Mouse (Mus musculus) midbrain, embryonic 12.5 days (tissue): ENCODE data around the gene Slc7a15. TPM values are rescaled to one million over a fixed set of nuclear protein-coding genes. Genes with fewer than 3 reads are reported as not detected.

Experiments
- ATAC-seq: fragments of 200-750 bp; cut with Nextera tagmentation; 2 replicates; pipeline ENCODE4 v1.8.0; 2017; ENCODE audit warnings: low read depth, moderate TSS enrichment, moderate library complexity; ENCODE audit not compliant: low FRiP score
- H3K27ac ChIP-seq: fragments of 300-500 bp; sonication (generic); replicated peaks from 2 replicates; pipeline ENCODE4 v1.5.1; 2016; ENCODE audit warnings: mild to moderate bottlenecking
- H3K27me3 ChIP-seq: fragments of 300-500 bp; sonication (generic); 2 replicates; pipeline ENCODE4 v1.6.1; 2016; ENCODE audit warnings: mild to moderate bottlenecking
- H3K36me3 ChIP-seq: fragments of 300-500 bp; sonication (generic); 2 replicates; pipeline ENCODE4 v1.6.1; 2016
- H3K4me1 ChIP-seq: fragments of 300-500 bp; sonication (generic); 2 replicates; pipeline ENCODE4 v1.6.1; 2016
- H3K4me2 ChIP-seq: fragments of 300-500 bp; sonication (generic); replicated peaks from 2 replicates; pipeline ENCODE4 v1.6.1; 2016; ENCODE audit warnings: mild to moderate bottlenecking, moderate library complexity
- H3K4me3 ChIP-seq: fragments of 300-500 bp; sonication (generic); 2 replicates; pipeline ENCODE4 v1.5.1; 2016; ENCODE audit warnings: mild to moderate bottlenecking
- H3K9ac ChIP-seq: fragments of 300-500 bp; sonication (generic); replicated peaks from 2 replicates; pipeline ENCODE4 v1.6.1; 2016; ENCODE audit warnings: mild to moderate bottlenecking, moderate library complexity
- H3K9me3 ChIP-seq: fragments of 300-500 bp; sonication (generic); 2 replicates; pipeline ENCODE4 v1.6.1; 2016; ENCODE audit warnings: mild to moderate bottlenecking
- WGBS: fragments of 180-500 bp; shearing (Covaris S2); methylation state at CpG from one replicate; pipeline ENCODE4 v1.1.7; 2016; 5-methylcytosine and 5-hydroxymethylcytosine counted together
- polyA plus RNA-seq: library from polyadenylated mRNA; unstranded; fragments of >200 nt; fragmentation: Nextera tagmentation; extraction: Ambion mirVana; gene quantifications from 2 replicates; pipeline ENCODE4 v1.2.1, GENCODE M21; 2016

Gene Slc7a15
- polyA plus RNA-seq, 1 experiment from 2014 or later = not detected

- Histone ChIP-seq H3K4me1 (no peaks in the 10 kb centered on the region), H3K4me2 (no peak overlapping the region), H3K27ac (no peak overlapping the region), H3K36me3 (no peaks in the 10 kb centered on the region), H3K27me3 (no peaks in the 10 kb centered on the region), H3K4me3 (no peak overlapping the region), H3K9me3 (no peaks in the 10 kb centered on the region), H3K9ac (no peak overlapping the region)
- no peak for ATAC-seq
Observed at GRCm38 (mm10) chr12:8555419-8555818, 43.4 kb downstream of the Slc7a15 start.

DNA sequence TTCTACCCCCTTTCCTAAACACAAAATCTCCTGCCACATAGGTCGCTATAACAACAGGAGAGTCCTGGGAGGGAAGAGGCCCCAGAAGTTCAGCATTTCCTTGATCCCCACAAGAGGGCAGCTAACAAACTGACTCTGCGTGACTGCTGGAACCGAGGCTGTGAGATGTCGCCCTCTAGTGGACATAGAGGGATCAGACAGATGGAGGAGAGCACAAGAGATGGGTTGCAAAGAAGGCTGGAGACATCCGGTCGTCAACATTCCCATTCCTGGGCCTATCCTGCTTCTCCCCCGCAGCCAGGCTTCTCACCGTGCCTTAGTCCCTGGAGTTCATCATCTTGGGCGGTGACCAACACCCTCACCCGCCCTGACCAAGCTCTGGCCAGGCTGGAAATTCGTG, 51.5 kb downstream of the Slc7a15 start:
- H3K27me3 ChIP-seq = no peaks in the 10 kb centered on the region
- no peak overlapping the region for H3K4me3 ChIP-seq
- no peak overlapping the region for H3K4me2 ChIP-seq
- ATAC-seq = peak; percentile 49
- H3K27ac ChIP-seq = no peak overlapping the region
- 23% methylated on average over 11 of the region's 11 CpGs for WGBS
- H3K9me3 ChIP-seq = no peaks in the 10 kb centered on the region
- H3K4me1 ChIP-seq = no peaks in the 10 kb centered on the region
- H3K36me3 ChIP-seq = no peaks in the 10 kb centered on the region
- H3K9ac ChIP-seq = no peak overlapping the region

DNA sequence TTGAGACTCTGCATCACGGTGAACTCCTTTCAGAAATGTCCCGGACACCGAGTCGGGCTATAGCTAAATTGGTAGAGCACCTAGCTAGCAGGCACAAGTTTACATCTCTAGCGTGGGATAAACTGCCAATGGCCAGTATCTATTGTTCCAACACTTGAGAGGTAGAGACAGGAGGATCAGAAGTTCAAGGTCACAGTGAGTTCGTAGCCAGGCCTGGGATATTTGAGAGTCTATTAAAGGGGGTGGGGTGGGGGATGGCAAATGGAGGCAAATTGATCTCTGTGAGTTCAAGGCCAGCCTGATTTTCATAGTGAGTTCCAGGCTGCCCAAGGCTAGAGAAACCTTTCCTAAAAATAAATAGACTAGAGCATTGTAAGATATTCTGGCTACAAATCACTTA, 52.1 kb downstream of the Slc7a15 start:
- no peaks in the 10 kb centered on the region for H3K36me3 ChIP-seq
- no peak overlapping the region for H3K4me2 ChIP-seq
- no peak for ATAC-seq
- no peak overlapping the region for H3K4me3 ChIP-seq
- no peaks in the 10 kb centered on the region for H3K27me3 ChIP-seq
- H3K4me1 ChIP-seq = no peaks in the 10 kb centered on the region
- H3K27ac ChIP-seq = no peak overlapping the region
- H3K9me3 ChIP-seq = no peaks in the 10 kb centered on the region
- WGBS = 87% methylated on average over 6 of the region's 6 CpGs
- no peak overlapping the region for H3K9ac ChIP-seq

- Histone ChIP-seq H3K27ac (no peak overlapping the region), H3K36me3 (no peaks in the 10 kb centered on the region), H3K9ac (no peak overlapping the region), H3K4me2 (no peak overlapping the region), H3K4me3 (no peak overlapping the region), H3K9me3 (no peaks in the 10 kb centered on the region), H3K27me3 (no peaks in the 10 kb centered on the region), H3K4me1 (no peaks in the 10 kb centered on the region)
- no peak for ATAC-seq
- 79% methylated on average over 5 of the region's 5 CpGs for WGBS
Observed at GRCm38 (mm10) chr12:8545066-8545610, 53.7 kb downstream of the Slc7a15 start.

- no peak for ATAC-seq
- Histone ChIP-seq H3K27me3 (no peaks in the 10 kb centered on the region), H3K36me3 (no peaks in the 10 kb centered on the region), H3K9ac (no peak overlapping the region), H3K27ac (no peak overlapping the region), H3K4me2 (no peak overlapping the region), H3K9me3 (no peaks in the 10 kb centered on the region), H3K4me3 (no peak overlapping the region), H3K4me1 (no peaks in the 10 kb centered on the region)
- WGBS = 83% methylated on average over 4 of the region's 4 CpGs
Observed at GRCm38 (mm10) chr12:8542371-8542770, 56.5 kb downstream of the Slc7a15 start.

GRCm38 (mm10) chr12:8539471-8539870, 59.4 kb downstream of the Slc7a15 start:
- no peaks in the 10 kb centered on the region for H3K9me3 ChIP-seq
- ATAC-seq = no peak
- no peaks in the 10 kb centered on the region for H3K27me3 ChIP-seq
- no peak overlapping the region for H3K27ac ChIP-seq
- H3K4me2 ChIP-seq = no peak overlapping the region
- no peaks in the 10 kb centered on the region for H3K4me1 ChIP-seq
- WGBS = 90% methylated on average over 13 of the region's 13 CpGs
- H3K4me3 ChIP-seq = no peak overlapping the region
- H3K36me3 ChIP-seq = no peaks in the 10 kb centered on the region
- H3K9ac ChIP-seq = no peak overlapping the region

DNA sequence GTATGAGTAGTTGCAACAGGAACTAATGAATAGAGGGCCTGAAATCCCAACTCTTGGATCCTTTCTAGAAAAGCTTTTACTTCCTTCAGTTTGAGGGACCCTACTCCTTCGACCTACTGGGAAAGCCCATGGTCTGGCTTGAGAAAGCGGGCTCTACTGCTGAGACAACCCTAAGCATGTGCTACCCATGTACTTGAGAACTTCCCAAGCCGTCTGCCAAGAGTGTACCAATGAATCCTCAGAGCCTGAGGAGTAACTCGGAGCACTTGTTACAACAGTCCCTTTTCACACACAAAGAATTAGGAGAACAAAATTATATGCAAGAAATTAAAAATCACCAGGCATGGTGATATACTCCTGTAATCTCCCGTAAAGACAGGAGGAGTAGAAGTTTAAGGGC, 61.6 kb downstream of the Slc7a15 start:
- H3K27me3 ChIP-seq = no peaks in the 10 kb centered on the region
- H3K4me1 ChIP-seq = no peaks in the 10 kb centered on the region
- no peak overlapping the region for H3K9ac ChIP-seq
- H3K4me2 ChIP-seq = no peak overlapping the region
- ATAC-seq = no peak
- no peaks in the 10 kb centered on the region for H3K36me3 ChIP-seq
- WGBS = 90% methylated on average over 5 of the region's 5 CpGs
- no peak overlapping the region for H3K27ac ChIP-seq
- H3K4me3 ChIP-seq = no peak overlapping the region
- no peaks in the 10 kb centered on the region for H3K9me3 ChIP-seq

DNA sequence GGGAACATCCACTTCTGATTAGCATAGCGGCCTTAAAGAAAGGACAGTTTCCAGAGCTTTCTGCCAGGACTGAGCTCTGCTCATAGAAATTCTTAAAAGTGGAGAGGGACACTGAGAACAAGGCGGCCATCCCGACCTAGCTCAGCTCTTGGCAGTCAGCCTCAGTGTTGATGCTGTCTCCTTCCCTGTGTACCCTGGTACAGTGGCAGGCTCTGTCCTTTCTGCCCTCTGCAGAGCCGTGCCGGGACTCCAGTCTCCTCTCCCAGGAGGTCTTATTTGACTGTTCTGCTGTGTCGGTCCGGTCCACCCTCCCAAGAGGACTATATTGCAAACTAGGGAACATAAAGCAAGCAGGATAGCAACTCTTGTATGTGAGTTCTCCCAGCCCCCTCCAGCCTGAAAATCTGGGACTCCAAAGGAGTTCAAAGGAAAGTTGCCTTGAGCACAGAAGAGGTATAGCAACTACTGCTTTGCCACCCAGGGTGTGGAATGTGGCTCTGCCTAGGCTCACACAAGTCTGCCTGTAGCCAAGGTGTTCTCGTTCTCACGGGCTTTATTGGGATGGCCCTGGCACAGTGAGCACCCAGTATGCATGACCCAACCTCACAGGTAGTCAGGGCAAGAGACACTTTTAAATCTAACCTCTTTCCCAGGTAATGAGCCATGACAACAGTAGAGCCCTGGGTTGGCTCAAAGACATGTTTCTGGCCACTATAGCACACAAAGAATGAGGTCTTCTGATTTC, 62.5 kb downstream of the Slc7a15 start:
- Histone ChIP-seq H3K27ac (no peak overlapping the region), H3K27me3 (no peaks in the 10 kb centered on the region), H3K9ac (no peak overlapping the region), H3K9me3 (no peaks in the 10 kb centered on the region), H3K4me2 (no peak overlapping the region), H3K4me3 (no peak overlapping the region), H3K36me3 (no peaks in the 10 kb centered on the region), H3K4me1 (no peaks in the 10 kb centered on the region)
- ATAC-seq = no peak
- WGBS = 72% methylated on average over 9 of the region's 9 CpGs

GRCm38 (mm10) chr12:8535596-8535995, 63.3 kb downstream of the Slc7a15 start:
- Histone ChIP-seq H3K27me3 (no peaks in the 10 kb centered on the region), H3K4me3 (no peak overlapping the region), H3K27ac (no peak overlapping the region), H3K36me3 (no peaks in the 10 kb centered on the region), H3K4me1 (no peaks in the 10 kb centered on the region), H3K4me2 (no peak overlapping the region), H3K9ac (no peak overlapping the region), H3K9me3 (no peaks in the 10 kb centered on the region)
- 84% methylated on average over 7 of the region's 7 CpGs for WGBS
- ATAC-seq = no peak

- no peaks in the 10 kb centered on the region for H3K4me1 ChIP-seq
- ATAC-seq = no peak
- WGBS = 85% methylated on average over 1 of the region's 1 CpGs
- no peak overlapping the region for H3K4me3 ChIP-seq
- no peak overlapping the region for H3K27ac ChIP-seq
- H3K36me3 ChIP-seq = no peaks in the 10 kb centered on the region
- no peaks in the 10 kb centered on the region for H3K9me3 ChIP-seq
- no peak overlapping the region for H3K9ac ChIP-seq
- H3K4me2 ChIP-seq = no peak overlapping the region
- H3K27me3 ChIP-seq = no peaks in the 10 kb centered on the region
Observed at GRCm38 (mm10) chr12:8534915-8535314, 64.0 kb downstream of the Slc7a15 start.

DNA sequence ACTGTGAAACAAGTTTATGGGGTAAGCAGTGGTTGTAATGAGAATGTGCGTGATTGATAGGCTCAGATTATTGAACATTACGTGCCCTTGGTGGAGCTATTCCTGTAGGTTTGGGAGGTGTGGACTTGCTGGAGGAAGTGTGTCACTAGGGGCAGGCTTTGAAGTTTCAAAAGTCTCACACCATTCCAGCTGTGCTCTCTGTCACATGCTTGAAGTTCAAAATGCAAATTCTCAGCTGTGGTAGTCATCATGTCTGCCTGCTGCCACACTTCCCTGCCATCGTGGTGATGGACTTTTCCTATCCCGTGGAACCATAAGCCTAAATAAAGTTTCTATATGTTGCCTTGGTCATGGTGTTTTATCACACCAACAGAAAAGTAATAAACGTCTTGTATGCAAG, 71.1 kb downstream of the Slc7a15 start:
- WGBS = 85% methylated on average over 5 of the region's 5 CpGs
- no peak overlapping the region for H3K4me2 ChIP-seq
- ATAC-seq = no peak
- no peak overlapping the region for H3K4me3 ChIP-seq
- no peaks in the 10 kb centered on the region for H3K36me3 ChIP-seq
- H3K9me3 ChIP-seq = no peaks in the 10 kb centered on the region
- no peaks in the 10 kb centered on the region for H3K27me3 ChIP-seq
- no peak overlapping the region for H3K27ac ChIP-seq
- H3K9ac ChIP-seq = no peak overlapping the region
- H3K4me1 ChIP-seq = no peaks in the 10 kb centered on the region

GRCm38 (mm10) chr12:8527175-8527574, 71.7 kb downstream of the Slc7a15 start:
- Histone ChIP-seq H3K27ac (no peak overlapping the region), H3K4me3 (no peak overlapping the region), H3K4me2 (no peak overlapping the region), H3K9ac (no peak overlapping the region), H3K4me1 (no peaks in the 10 kb centered on the region), H3K9me3 (no peaks in the 10 kb centered on the region), H3K27me3 (no peaks in the 10 kb centered on the region), H3K36me3 (no peaks in the 10 kb centered on the region)
- no peak for ATAC-seq
- WGBS = 69% methylated on average over 1 of the region's 1 CpGs

- no peaks in the 10 kb centered on the region for H3K36me3 ChIP-seq
- no peaks in the 10 kb centered on the region for H3K9me3 ChIP-seq
- no peak overlapping the region for H3K4me3 ChIP-seq
- no peaks in the 10 kb centered on the region for H3K27me3 ChIP-seq
- 64% methylated on average over 5 of the region's 5 CpGs for WGBS
- no peak overlapping the region for H3K4me2 ChIP-seq
- ATAC-seq = no peak
- H3K27ac ChIP-seq = no peak overlapping the region
- no peaks in the 10 kb centered on the region for H3K4me1 ChIP-seq
- no peak overlapping the region for H3K9ac ChIP-seq
Observed at GRCm38 (mm10) chr12:8524062-8524461, 74.8 kb downstream of the Slc7a15 start.
